Mouse (Mus musculus) heart, postnatal 0 days (tissue): ENCODE data around the gene Zfp451. TPM values are rescaled to one million over a fixed set of nuclear protein-coding genes. Genes with fewer than 3 reads are reported as not detected.

Experiments
- ATAC-seq: fragments of 200-750 bp; cut with Nextera tagmentation; 2 replicates; pipeline ENCODE4 v1.8.0; 2017; ENCODE audit warnings: low read depth, moderate number of reproducible peaks, moderate library complexity; ENCODE audit not compliant: insufficient read depth
- DNase-seq: peaks from one replicate; pipeline ENCODE4 v3.0.0-alpha.2; 2016; ENCODE audit warnings: low spot score
- H3K27ac ChIP-seq: fragments of 300-500 bp; sonication (generic); 2 replicates; pipeline ENCODE4 v1.5.1; 2014; ENCODE audit warnings: low read depth, mild to moderate bottlenecking
- H3K27me3 ChIP-seq: fragments of 300-500 bp; sonication (generic); 2 replicates; pipeline ENCODE4 v1.6.1; 2014; ENCODE audit warnings: low read length, mixed read lengths; ENCODE audit not compliant: control insufficient read depth, insufficient read depth
- H3K36me3 ChIP-seq: fragments of 300-500 bp; sonication (generic); replicated peaks from 2 replicates; pipeline ENCODE4 v1.6.1; 2014; ENCODE audit warnings: low read length, mixed read lengths; ENCODE audit not compliant: control insufficient read depth, insufficient read depth
- H3K4me1 ChIP-seq: fragments of 300-500 bp; sonication (generic); 2 replicates; pipeline ENCODE4 v1.6.1; 2014; ENCODE audit warnings: antibody characterized with exemption; ENCODE audit not compliant: control insufficient read depth, insufficient read depth
- H3K4me2 ChIP-seq: fragments of 300-500 bp; sonication (generic); 2 replicates; pipeline ENCODE4 v1.6.1; 2014; ENCODE audit warnings: low read depth, mild to moderate bottlenecking, low read length, moderate library complexity
- H3K4me3 ChIP-seq: fragments of 300-500 bp; sonication (generic); 2 replicates; pipeline ENCODE4 v1.5.1; 2014; ENCODE audit warnings: low read depth, low read length
- H3K9ac ChIP-seq: fragments of 300-500 bp; sonication (generic); replicated peaks from 2 replicates; pipeline ENCODE4 v1.6.1; 2014; ENCODE audit warnings: low read depth, low read length, mixed read lengths
- H3K9me3 ChIP-seq: fragments of 300-500 bp; sonication (generic); replicated peaks from 2 replicates; pipeline ENCODE4 v1.6.1; 2016; ENCODE audit warnings: low read length; ENCODE audit not compliant: control insufficient read depth
- CTCF ChIP-seq: IDR thresholded peaks from 2 replicates; pipeline ENCODE4 v1.5.1; 2016; ENCODE audit warnings: antibody characterized with exemption, control low read depth, low read depth
- EP300 ChIP-seq: IDR thresholded peaks from 2 replicates; pipeline ENCODE4 v1.6.1; 2016; ENCODE audit warnings: antibody characterized with exemption, low read depth
- WGBS: fragments of 180-500 bp; shearing (Covaris S2); extraction: QIAGEN DNeasy Blood & Tissue Kit; methylation state at CpG from one replicate; pipeline ENCODE4 v1.1.7; 2014; 5-methylcytosine and 5-hydroxymethylcytosine counted together
- polyA plus RNA-seq: library from polyadenylated mRNA; unstranded; fragments of >200 nt; fragmentation: Nextera tagmentation; extraction: Ambion mirVana; gene quantifications from 2 replicates; pipeline ENCODE4 v1.2.1, GENCODE M21; 2015
- total RNA-seq: library from RNA; depleted of rRNA; stranded (reverse); fragments of >200 nt; gene quantifications from 2 replicates; pipeline ENCODE4 v1.2.3, GENCODE M21; 2014; ENCODE audit warnings: low replicate concordance

Zfp451 gene
- total and polyA plus RNA-seq, 2 experiments from 2014 or later: 8.4 to 12.1 TPM

GRCm38 (mm10) chr1:33757033-33757413 lies 57.4 kb downstream of the Zfp451 start:
- peak overlapping the region; percentile 79 for H3K9ac ChIP-seq
- WGBS: under 1% methylated on average over 14 of the region's 14 CpGs
- H3K27me3 ChIP-seq: no peaks in the 10 kb centered on the region
- H3K9me3 ChIP-seq: no peaks in the 10 kb centered on the region
- H3K4me3 ChIP-seq: peak overlapping the region; percentile 73
- H3K36me3 ChIP-seq: 0 out of 2 replicates have a peak, but pooled peaks cover 2% of the 10 kb centered on the region
- TF ChIP-seq CTCF (no peak), EP300 (no peak)
- DNase-seq (no peak), ATAC-seq (peak; percentile 15; the same call in 1 of the 2 replicates)
- H3K4me1 ChIP-seq: peaks cover 3% of the 10 kb centered on the region; the same call in 1 of the 2 replicates
- peak overlapping the region; percentile 93 for H3K4me2 ChIP-seq
- peak overlapping the region; percentile 81 for H3K27ac ChIP-seq

- ATAC-seq (no peak), DNase-seq (no peak)
- H3K4me2 ChIP-seq: peak overlapping the region; percentile 93
- peak overlapping the region; percentile 73 for H3K4me3 ChIP-seq
- 0 out of 2 replicates have a peak, but pooled peaks cover 2% of the 10 kb centered on the region for H3K36me3 ChIP-seq
- WGBS: 22% methylated on average over 18 of the region's 18 CpGs
- no peak for TF ChIP-seq EP300
- no peak for TF ChIP-seq CTCF
- no peaks in the 10 kb centered on the region for H3K9me3 ChIP-seq
- peaks cover 3% of the 10 kb centered on the region; the same call in 1 of the 2 replicates for H3K4me1 ChIP-seq
- H3K27ac ChIP-seq: no peak overlapping the region
- peak overlapping the region; percentile 79 for H3K9ac ChIP-seq
- no peaks in the 10 kb centered on the region for H3K27me3 ChIP-seq
Observed at GRCm38 (mm10) chr1:33756258-33757032, 58.0 kb downstream of the Zfp451 start.

- TF ChIP-seq CTCF (no peak), EP300 (no peak)
- no peak overlapping the region for H3K27ac ChIP-seq
- 0 out of 2 replicates have a peak, but pooled peaks cover 2% of the 10 kb centered on the region for H3K36me3 ChIP-seq
- peak overlapping the region; percentile 93 for H3K4me2 ChIP-seq
- H3K9me3 ChIP-seq: no peaks in the 10 kb centered on the region
- H3K9ac ChIP-seq: 0 out of 2 replicates have a peak overlapping the region, but pooled peaks have one; percentile 79
- H3K27me3 ChIP-seq: no peaks in the 10 kb centered on the region
- ATAC-seq (no peak), DNase-seq (no peak)
- WGBS: 63% methylated on average over 7 of the region's 7 CpGs
- peak overlapping the region; percentile 73 for H3K4me3 ChIP-seq
- peaks cover 3% of the 10 kb centered on the region; the same call in 1 of the 2 replicates for H3K4me1 ChIP-seq
Observed at GRCm38 (mm10) chr1:33755799-33756198, 58.6 kb downstream of the Zfp451 start.

GRCm38 (mm10) chr1:33754965-33755735 lies 59.2 kb downstream of the Zfp451 start:
- H3K4me3 ChIP-seq: no peak overlapping the region
- ATAC-seq (no peak), DNase-seq (no peak)
- 65% methylated on average over 21 of the region's 21 CpGs for WGBS
- H3K27me3 ChIP-seq: no peaks in the 10 kb centered on the region
- no peak overlapping the region for H3K4me2 ChIP-seq
- H3K36me3 ChIP-seq: 0 out of 2 replicates have a peak, but pooled peaks cover 2% of the 10 kb centered on the region
- peaks cover 3% of the 10 kb centered on the region; the same call in 1 of the 2 replicates for H3K4me1 ChIP-seq
- no peak overlapping the region for H3K9ac ChIP-seq
- TF ChIP-seq EP300 (no peak), CTCF (no peak)
- H3K27ac ChIP-seq: no peak overlapping the region
- H3K9me3 ChIP-seq: no peaks in the 10 kb centered on the region

GRCm38 (mm10) chr1:33754089-33754488 lies 60.3 kb downstream of the Zfp451 start:
- Histone ChIP-seq H3K4me3 (no peak overlapping the region), H3K4me2 (no peak overlapping the region), H3K9me3 (no peaks in the 10 kb centered on the region), H3K27ac (no peak overlapping the region), H3K27me3 (no peaks in the 10 kb centered on the region), H3K9ac (no peak overlapping the region), H3K36me3 (0 out of 2 replicates have a peak, but pooled peaks cover 2% of the 10 kb centered on the region), H3K4me1 (peaks cover 3% of the 10 kb centered on the region; the same call in 1 of the 2 replicates)
- ATAC-seq (no peak), DNase-seq (no peak)
- WGBS: 92% methylated on average over 17 of the region's 17 CpGs
- TF ChIP-seq CTCF (no peak), EP300 (no peak)
